Mouse (Mus musculus) hindbrain, embryonic 11.5 days (tissue): ENCODE results near the gene Tsga10ip. TPM values are rescaled to one million over a fixed set of nuclear protein-coding genes. Genes with fewer than 3 reads are reported as not detected.
A peak's percentile ranks its signal among the peaks of the same experiment; 100 is the strongest.
"Not testable (repeated sequence)": the region's sequence is repeated elsewhere in the genome, so short reads cannot be mapped to it uniquely, and the experiment has no call there.

Experiments used
- ATAC-seq: fragments of 200-750 bp; cut with Nextera tagmentation; 2 replicates; pipeline ENCODE4 v1.8.0; 2017; ENCODE audit warnings: mild to moderate bottlenecking, moderate TSS enrichment, moderate library complexity; ENCODE audit not compliant: low FRiP score
- DNase-seq: peaks from one replicate; pipeline ENCODE4 v3.0.0-alpha.2; 2015; ENCODE audit warnings: low spot score
- H3K27ac ChIP-seq: fragments of 300-500 bp; sonication (generic); 2 replicates; pipeline ENCODE4 v1.5.1; 2014; ENCODE audit warnings: mild to moderate bottlenecking, low read depth, low read length
- H3K27me3 ChIP-seq: fragments of 300-500 bp; sonication (generic); 2 replicates; pipeline ENCODE4 v1.6.1; 2014; ENCODE audit warnings: mild to moderate bottlenecking, low read length, moderate library complexity, mixed read lengths; ENCODE audit not compliant: control insufficient read depth, insufficient read depth
- H3K36me3 ChIP-seq: fragments of 300-500 bp; sonication (generic); 2 replicates; pipeline ENCODE4 v1.6.1; 2014; ENCODE audit warnings: mild to moderate bottlenecking, low read length, moderate library complexity, mixed read lengths; ENCODE audit not compliant: control insufficient read depth, insufficient read depth
- H3K4me1 ChIP-seq: fragments of 300-500 bp; sonication (generic); replicated peaks from 2 replicates; pipeline ENCODE4 v1.6.1; 2014; ENCODE audit warnings: low read length, mixed read lengths; ENCODE audit not compliant: control insufficient read depth, insufficient read depth
- H3K4me2 ChIP-seq: fragments of 300-500 bp; sonication (generic); replicated peaks from 2 replicates; pipeline ENCODE4 v1.6.1; 2014; ENCODE audit warnings: mild to moderate bottlenecking, low read depth, low read length
- H3K4me3 ChIP-seq: fragments of 300-500 bp; sonication (generic); 2 replicates; pipeline ENCODE4 v1.5.1; 2014; ENCODE audit warnings: low read depth, low read length
- H3K9ac ChIP-seq: fragments of 300-500 bp; sonication (generic); 2 replicates; pipeline ENCODE4 v1.6.1; 2014; ENCODE audit warnings: low read depth, low read length
- H3K9me3 ChIP-seq: fragments of 300-500 bp; sonication (generic); 2 replicates; pipeline ENCODE4 v1.6.1; 2016; ENCODE audit warnings: low read length; ENCODE audit not compliant: control insufficient read depth
- WGBS: fragments of 180-500 bp; shearing (Covaris S2); extraction: QIAGEN DNeasy Blood & Tissue Kit; methylation state at CpG from one replicate; pipeline ENCODE4 v1.1.7; 2014; 5-methylcytosine and 5-hydroxymethylcytosine counted together
- polyA plus RNA-seq: library from polyadenylated mRNA; unstranded; fragments of >200 nt; fragmentation: Nextera tagmentation; extraction: Ambion mirVana; gene quantifications from 2 replicates; pipeline ENCODE4 v1.2.1, GENCODE M21; 2014

The Tsga10ip gene
- polyA plus RNA-seq, 1 experiment from 2014 or later = 0.54 TPM

DNA sequence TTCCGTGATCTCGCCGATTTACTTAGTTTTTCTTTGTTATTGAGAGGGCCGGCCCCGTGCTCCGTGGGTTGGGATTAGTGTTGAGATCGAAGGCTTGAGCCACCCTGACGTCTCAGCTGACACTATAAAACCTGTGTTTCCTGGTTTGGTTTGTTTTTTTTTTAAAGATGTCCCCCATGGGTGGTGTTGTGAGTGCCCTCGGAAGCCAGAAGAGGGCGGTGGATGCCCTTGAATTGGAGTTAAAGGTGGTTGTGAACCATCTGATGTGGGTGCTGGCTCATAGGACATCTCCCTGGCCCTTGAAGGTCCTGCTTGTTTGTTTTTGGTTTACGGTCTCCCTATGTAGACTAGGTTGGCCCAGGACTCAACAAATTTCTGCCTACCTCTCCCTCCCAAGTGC lies 34.9 kb downstream of the Tsga10ip start:
- H3K9ac ChIP-seq = peak overlapping the region; percentile 86
- DNase-seq (no peak), ATAC-seq (no peak)
- no peaks in the 10 kb centered on the region for H3K27me3 ChIP-seq
- peak overlapping the region; percentile 79 for H3K4me2 ChIP-seq
- peak overlapping the region; percentile 78 for H3K27ac ChIP-seq
- WGBS = 11% methylated on average over 11 of the region's 11 CpGs
- H3K4me1 ChIP-seq = peaks cover 6% of the 10 kb centered on the region
- no peaks in the 10 kb centered on the region for H3K9me3 ChIP-seq
- H3K4me3 ChIP-seq = peak overlapping the region; percentile 90
- peaks cover 10% of the 10 kb centered on the region; the same call in 1 of the 2 replicates for H3K36me3 ChIP-seq

DNA sequence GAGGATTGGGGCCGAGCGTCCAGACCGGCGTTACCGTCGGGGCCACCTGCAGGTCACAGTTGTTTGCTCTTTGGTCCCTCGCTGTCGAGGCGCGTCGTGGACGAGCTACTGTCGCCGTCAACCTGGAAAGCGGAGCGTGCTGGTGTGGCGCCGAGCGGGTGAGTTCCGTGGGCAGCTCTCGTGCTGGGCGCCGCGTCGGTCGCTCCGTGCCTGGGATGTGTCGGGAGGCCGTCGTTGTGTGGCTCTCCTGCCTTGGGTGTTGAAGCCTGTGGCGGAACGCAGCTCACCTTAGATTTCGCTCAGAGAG lies 35.3 kb downstream of the Tsga10ip start, which contains the start of gene Banf1:
Gene Banf1 (minus strand): TSS at position 116 of the 307 bp plus-strand sequence.
- no peaks in the 10 kb centered on the region for H3K9me3 ChIP-seq
- ATAC-seq (no peak), DNase-seq (no peak)
- peak within 1 kb of the TSS; percentile 90 for H3K4me3 ChIP-seq
- peak within 1 kb of the TSS; percentile 86 for H3K9ac ChIP-seq
- 0% methylated on average over 33 of the region's 33 CpGs for WGBS
- H3K36me3 ChIP-seq = peaks cover 10% of the 10 kb centered on the region; the same call in 1 of the 2 replicates
- peak within 1 kb of the TSS; percentile 78 for H3K27ac ChIP-seq
- peak within 1 kb of the TSS; percentile 79 for H3K4me2 ChIP-seq
- H3K27me3 ChIP-seq = no peaks in the 10 kb centered on the region
- peaks cover 6% of the 10 kb centered on the region for H3K4me1 ChIP-seq

DNA sequence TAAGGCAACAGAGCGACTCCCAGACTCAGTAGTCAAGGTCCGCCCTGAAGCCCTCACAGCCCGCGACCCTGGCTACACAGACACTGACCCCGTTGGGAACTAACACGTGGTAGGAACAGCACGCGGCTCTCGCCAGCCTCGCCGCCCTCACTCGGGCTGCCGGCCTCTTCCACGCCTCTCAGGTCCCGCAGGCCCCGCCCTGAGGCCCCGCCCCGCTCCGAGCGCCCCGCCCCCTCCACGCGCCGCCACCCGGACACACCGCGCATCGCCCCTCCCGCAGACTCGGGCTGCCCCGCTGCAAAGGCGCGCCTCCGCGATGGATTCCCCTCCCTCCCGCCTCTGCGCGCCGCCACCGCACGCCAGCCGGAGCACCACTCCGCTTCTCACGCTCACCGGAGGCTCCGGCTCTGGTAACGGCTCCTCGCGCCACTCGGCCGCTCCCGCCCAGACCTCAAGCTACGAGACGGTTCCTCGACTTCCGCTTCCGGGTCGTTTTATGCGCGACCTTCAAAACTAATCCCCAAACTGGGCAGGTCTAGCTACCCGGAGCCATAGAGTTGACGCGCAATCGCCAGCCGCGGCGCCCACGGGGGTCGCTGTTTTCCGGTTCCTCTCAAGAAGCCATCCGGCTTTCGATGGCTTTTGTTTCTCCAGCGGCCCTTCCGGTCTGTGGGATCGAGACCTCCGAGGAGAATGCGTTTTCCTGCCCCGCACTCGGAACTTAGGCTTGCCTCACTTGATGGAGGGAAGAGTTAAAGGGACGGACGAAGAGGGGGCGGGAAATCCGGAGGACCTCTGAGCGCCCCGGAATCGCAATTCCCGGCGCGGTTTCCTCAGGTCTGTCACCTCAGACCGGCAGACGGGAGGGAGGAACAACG lies 35.9 kb downstream of the Tsga10ip start, which contains the start of gene Eif1ad:
Gene Eif1ad (plus strand): TSS at position 567 of the 878 bp plus-strand sequence.
- H3K27ac ChIP-seq = peak within 1 kb of the TSS; percentile 78
- no peaks in the 10 kb centered on the region for H3K9me3 ChIP-seq
- H3K4me3 ChIP-seq = peak within 1 kb of the TSS; percentile 90
- no peaks in the 10 kb centered on the region for H3K27me3 ChIP-seq
- peak within 1 kb of the TSS; percentile 86 for H3K9ac ChIP-seq
- WGBS = under 1% methylated on average over 88 of the region's 92 CpGs
- peak within 1 kb of the TSS; percentile 79 for H3K4me2 ChIP-seq
- ATAC-seq = peak; percentile 95
- H3K36me3 ChIP-seq = peaks cover 10% of the 10 kb centered on the region; the same call in 1 of the 2 replicates
- peak; percentile 99 for DNase-seq
- H3K4me1 ChIP-seq = peaks cover 6% of the 10 kb centered on the region

DNA sequence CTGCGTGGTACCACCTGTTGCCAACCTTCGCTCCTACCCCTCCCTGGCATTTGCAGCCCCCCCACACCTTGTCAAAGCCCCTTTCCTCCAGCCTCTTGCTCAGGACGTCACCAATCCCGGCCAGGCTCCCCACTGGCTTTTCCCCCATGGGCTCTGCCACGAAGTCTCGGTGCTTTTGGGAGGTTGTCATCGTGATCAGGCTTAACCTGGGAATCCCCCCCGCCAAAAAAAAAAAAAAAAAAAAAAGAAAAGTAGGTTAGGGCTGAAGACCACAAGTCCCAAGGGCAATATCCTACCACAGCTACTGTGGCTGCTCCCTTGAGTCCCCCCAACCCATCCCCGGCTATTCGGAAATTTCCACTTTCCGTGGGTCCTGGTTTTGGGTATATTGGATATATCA lies 36.6 kb downstream of the Tsga10ip start:
- H3K36me3 ChIP-seq = peaks cover 10% of the 10 kb centered on the region; the same call in 1 of the 2 replicates
- peak overlapping the region; percentile 78; the same call in 1 of the 2 replicates for H3K27ac ChIP-seq
- H3K4me3 ChIP-seq = peak overlapping the region; percentile 90
- no peak for DNase-seq
- H3K9ac ChIP-seq = peak overlapping the region; percentile 86
- H3K9me3 ChIP-seq = no peaks in the 10 kb centered on the region
- 22% methylated on average over 11 of the region's 11 CpGs for WGBS
- no peak for ATAC-seq
- H3K4me1 ChIP-seq = peaks cover 6% of the 10 kb centered on the region
- H3K4me2 ChIP-seq = peak overlapping the region; percentile 79
- H3K27me3 ChIP-seq = no peaks in the 10 kb centered on the region

DNA sequence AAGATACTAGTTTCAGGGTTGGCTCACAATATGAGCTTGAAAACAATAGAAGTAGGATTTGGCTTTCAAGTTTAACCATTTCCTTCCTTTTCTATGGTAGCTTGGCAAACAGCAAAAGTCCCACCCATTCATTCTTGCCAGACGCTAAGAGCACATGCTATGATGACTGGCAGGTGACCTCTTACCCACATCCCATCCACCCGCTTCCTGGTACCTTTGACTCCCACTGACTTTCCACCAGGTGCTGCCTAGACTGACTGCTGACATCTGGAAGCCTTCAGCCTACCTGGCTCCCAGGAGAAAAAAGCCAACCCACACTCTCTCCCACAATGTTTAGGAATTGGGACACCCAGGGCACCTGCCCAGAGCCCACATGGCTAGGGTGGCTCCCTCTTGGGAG lies 38.2 kb downstream of the Tsga10ip start:
- no peak overlapping the region for H3K4me2 ChIP-seq
- H3K36me3 ChIP-seq = 0 out of 2 replicates have a peak, but pooled peaks cover 4% of the 10 kb centered on the region
- ATAC-seq (no peak), DNase-seq (no peak)
- H3K4me3 ChIP-seq = no peak overlapping the region
- H3K9me3 ChIP-seq = no peaks in the 10 kb centered on the region
- no peak overlapping the region for H3K27ac ChIP-seq
- 95% methylated on average over 2 of the region's 2 CpGs for WGBS
- H3K4me1 ChIP-seq = peaks cover 6% of the 10 kb centered on the region
- H3K9ac ChIP-seq = no peak overlapping the region
- no peaks in the 10 kb centered on the region for H3K27me3 ChIP-seq

DNA sequence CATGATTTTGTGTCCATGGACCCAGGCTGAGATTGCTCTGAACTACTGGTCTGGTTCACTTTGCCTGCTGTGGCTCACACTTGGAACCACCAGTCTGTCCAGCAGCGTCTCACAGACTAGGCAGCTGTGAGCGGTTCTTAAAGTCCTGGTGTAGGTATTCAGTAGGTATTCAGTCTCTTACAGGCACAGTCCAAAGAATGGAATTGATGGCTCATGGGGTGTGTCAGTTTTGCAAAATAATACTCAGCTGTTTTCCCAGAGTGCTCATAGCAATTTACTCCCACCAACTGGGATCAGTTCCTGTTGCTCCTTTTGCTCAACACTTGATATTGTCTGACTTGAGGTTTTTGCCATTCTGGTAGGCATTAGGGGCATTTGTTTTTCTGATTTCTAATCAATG lies 40.1 kb downstream of the Tsga10ip start:
- no peak for ATAC-seq
- DNase-seq = no peak
- no peaks in the 10 kb centered on the region for H3K9me3 ChIP-seq
- H3K4me2 ChIP-seq = no peak overlapping the region
- WGBS = 84% methylated on average over 2 of the region's 2 CpGs
- H3K4me1 ChIP-seq = peaks cover 2% of the 10 kb centered on the region; the same call in 1 of the 2 replicates
- H3K36me3 ChIP-seq = 0 out of 2 replicates have a peak, but pooled peaks cover 4% of the 10 kb centered on the region
- no peak overlapping the region for H3K4me3 ChIP-seq
- no peak overlapping the region for H3K27ac ChIP-seq
- no peaks in the 10 kb centered on the region for H3K27me3 ChIP-seq
- H3K9ac ChIP-seq = no peak overlapping the region

DNA sequence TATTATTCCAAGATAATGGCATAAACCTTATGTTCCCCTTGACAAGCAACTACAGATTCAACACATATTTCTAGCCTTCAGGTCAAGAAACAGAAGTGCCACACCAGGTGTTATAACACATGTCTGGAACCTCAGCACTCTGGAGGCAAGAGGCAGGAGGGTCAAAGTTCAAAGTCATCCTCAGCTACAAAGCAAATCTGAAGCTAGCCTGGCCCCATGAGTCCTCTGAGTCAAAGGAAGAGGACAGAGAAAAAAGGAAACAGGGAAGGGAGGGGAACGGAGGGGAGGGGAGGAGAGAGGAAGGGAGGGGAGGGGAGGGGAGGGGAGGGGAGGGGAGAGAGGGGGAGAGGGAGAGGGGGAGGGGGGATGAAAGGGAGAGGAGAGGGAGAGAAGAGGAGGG lies 46.2 kb downstream of the Tsga10ip start:
- Histone ChIP-seq H3K27me3 (no peaks in the 10 kb centered on the region), H3K4me2 (no peak overlapping the region), H3K27ac (no peak overlapping the region), H3K4me1 (no peaks in the 10 kb centered on the region), H3K9me3 (no peaks in the 10 kb centered on the region), H3K4me3 (no peak overlapping the region), H3K9ac (no peak overlapping the region), H3K36me3 (no peaks in the 10 kb centered on the region)
- no CpG with 5 or more reads among the region's 1 CpGs for WGBS
- DNase-seq = no peak
- ATAC-seq = no peak

DNA sequence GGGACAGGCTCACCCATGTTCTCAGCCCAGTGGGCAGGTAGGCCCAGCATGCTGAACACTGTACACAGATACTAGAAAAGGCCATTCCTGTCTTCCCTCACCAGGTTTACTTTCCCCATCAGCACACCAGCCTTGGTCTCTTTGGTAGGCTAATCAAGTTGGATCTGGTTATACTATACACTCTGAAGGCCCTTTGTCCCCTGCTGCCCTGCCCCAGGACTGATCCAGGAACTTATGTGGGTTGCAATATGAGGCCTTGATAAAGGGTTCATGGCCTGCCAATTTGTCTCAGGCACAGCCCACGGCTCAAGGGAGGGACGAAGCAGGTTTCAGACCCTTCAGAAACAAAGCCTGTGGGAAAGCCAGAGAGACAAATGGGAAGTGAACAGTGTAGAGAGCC lies 48.7 kb downstream of the Tsga10ip start:
- peaks cover 5% of the 10 kb centered on the region; the same call in 1 of the 2 replicates for H3K4me1 ChIP-seq
- 87% methylated on average over 2 of the region's 2 CpGs for WGBS

DNA sequence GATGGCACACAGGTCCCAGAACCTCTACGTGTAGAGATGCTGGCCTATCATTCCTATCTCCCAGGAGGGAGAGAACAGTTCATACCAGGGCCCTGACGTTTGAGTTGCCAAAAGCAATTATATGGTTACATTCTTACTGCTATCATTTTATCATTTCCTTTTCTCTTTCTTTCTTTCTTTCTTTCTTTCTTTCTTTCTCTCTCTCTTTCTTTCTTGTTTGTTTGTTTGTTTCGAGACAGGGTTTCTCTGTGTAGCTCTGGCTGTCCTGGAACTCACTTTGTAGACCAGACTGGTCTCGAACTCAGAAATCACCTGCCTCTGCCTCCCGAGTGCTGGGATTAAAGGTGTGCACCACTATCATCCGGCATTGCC lies 52.8 kb downstream of the Tsga10ip start, which contains the start of gene Cst6:
Gene Cst6 (minus strand): TSS at position 73 of the 372 bp plus-strand sequence.
- not testable (repeated sequence) for H3K27ac ChIP-seq, ATAC-seq, H3K9me3 ChIP-seq, H3K27me3 ChIP-seq, H3K4me1 ChIP-seq, DNase-seq, H3K36me3 ChIP-seq
- Histone ChIP-seq H3K4me2 (peak within 1 kb of the TSS; percentile 75), H3K9ac (peak within 1 kb of the TSS; percentile 45), H3K4me3 (peak within 1 kb of the TSS; percentile 30)
- WGBS = 66% methylated on average over 6 of the region's 6 CpGs

More for the DNA sequence above, 48.7 kb downstream of the Tsga10ip start:
- ATAC-seq (no peak), DNase-seq (no peak)
- no peaks in the 10 kb centered on the region for H3K27me3 ChIP-seq
- no peaks in the 10 kb centered on the region for H3K36me3 ChIP-seq
- H3K9ac ChIP-seq = no peak overlapping the region
- H3K27ac ChIP-seq = no peak overlapping the region
- H3K4me3 ChIP-seq = no peak overlapping the region
- H3K4me2 ChIP-seq = no peak overlapping the region
- no peaks in the 10 kb centered on the region for H3K9me3 ChIP-seq
